Mouse (Mus musculus) ES-Bruce4 (cell line): ENCODE measurements around the gene Cog6.

Source experiments
- CTCF ChIP-seq: IDR thresholded peaks from one replicate; pipeline ENCODE4 v1.8.1; 2011; ENCODE audit warnings: low read depth, low read length
- POLR2A ChIP-seq: IDR thresholded peaks from one replicate; pipeline ENCODE4 v1.8.1; 2011; ENCODE audit warnings: low read length; ENCODE audit not compliant: insufficient read depth

DNA sequence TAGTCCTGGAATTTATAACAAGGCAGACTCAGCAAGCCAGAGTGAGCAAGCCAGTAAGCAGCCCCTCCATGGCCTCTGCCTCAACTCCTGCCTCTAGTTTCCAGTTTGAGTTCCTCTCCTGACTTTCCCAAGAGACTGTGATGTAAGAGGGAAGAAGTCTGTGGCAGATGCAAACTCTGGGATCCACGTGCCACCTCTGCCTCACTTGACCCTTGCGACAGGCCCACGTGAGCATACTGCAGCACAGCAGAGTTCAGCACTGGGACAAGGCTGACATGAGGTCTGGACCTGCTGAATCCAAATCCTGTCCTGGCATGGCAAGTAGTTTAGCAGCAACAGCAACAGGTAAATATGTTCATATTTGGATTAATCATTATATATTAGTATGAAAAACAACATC lies 17.0 kb downstream of the Cog6 start:
- TF ChIP-seq CTCF, result no peak
- TF ChIP-seq POLR2A, result no peak
